Mouse (Mus musculus): ENCODE results near the gene Atp1b1. TPM values are rescaled to one million over a fixed set of nuclear protein-coding genes. Genes with fewer than 3 reads are reported as not detected.

Gene Atp1b1
- total and polyA plus RNA-seq, 3 experiments, result 0.23 to 0.43 TPM; not detected in 1

DNA sequence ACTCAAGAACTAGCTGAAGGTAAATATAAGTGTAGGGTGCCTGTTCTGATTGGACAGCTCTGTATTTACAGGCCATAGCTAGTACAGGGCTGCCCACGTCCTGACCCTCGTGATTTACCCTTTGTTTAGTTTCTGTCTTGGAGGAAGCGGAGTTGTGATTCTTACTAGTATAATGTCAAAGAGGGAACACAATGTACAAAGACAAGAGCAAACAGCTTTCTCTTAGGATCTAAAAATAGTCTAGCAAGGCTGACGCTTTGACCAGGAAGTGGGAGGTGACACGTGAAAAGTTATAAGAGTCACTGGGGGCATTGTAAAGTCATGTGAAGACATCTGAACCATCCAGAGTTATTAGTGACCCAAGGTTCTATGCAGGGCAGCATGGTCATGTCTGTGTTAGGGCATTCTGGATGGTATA, 52.8 kb downstream of the Atp1b1 start:
- H3K36me3 ChIP-seq (ENCODE audit: control insufficient read depth in 1 of 2, insufficient read depth in 2 of 2, low read length in 2 of 2), result no peaks in the 10 kb centered on the region
- no peak overlapping the region for H3K27ac ChIP-seq (ENCODE audit: control insufficient read depth, low read depth, low read length)
- no peaks in the 10 kb centered on the region for H3K4me1 ChIP-seq (ENCODE audit: control insufficient read depth in 1 of 2, insufficient read depth in 2 of 2, low read length in 2 of 2)
- no peaks in the 10 kb centered on the region for H3K79me2 ChIP-seq (ENCODE audit: control insufficient read depth, insufficient read depth, low read length, poor library complexity)
- DNase-seq (ENCODE audit: low read depth, low spot score), result no peak
- TF ChIP-seq RAD21 (IDR thresholded peaks at IDR 0.05; ENCODE audit: low read depth, low read length), result no peak
- TF ChIP-seq EP300 (IDR thresholded peaks at IDR 0.05; ENCODE audit: low read depth in 1 of 2, low read length in 2 of 2), result no peak
- no peak for TF ChIP-seq HCFC1 (IDR thresholded peaks at IDR 0.05; ENCODE audit: low read depth, low read length)
- TF ChIP-seq RCOR1 (IDR thresholded peaks at IDR 0.05; ENCODE audit: low read depth, low read length), result no peak
- no peak for TF ChIP-seq CHD2 (IDR thresholded peaks at IDR 0.05; ENCODE audit: low read length)
- no peak for TF ChIP-seq TBP (IDR thresholded peaks at IDR 0.05; ENCODE audit: low read depth, low read length)
- TF ChIP-seq ZC3H11A (IDR thresholded peaks at IDR 0.05; ENCODE audit: low read depth, low read length), result no peak
- no peak for TF ChIP-seq CHD1 (IDR thresholded peaks at IDR 0.05; ENCODE audit: low read depth, low read length)
- TF ChIP-seq MYC (IDR thresholded peaks at IDR 0.05; ENCODE audit: low read depth, low read length), result no peak
- TF ChIP-seq KAT2A (conservative IDR thresholded peaks at IDR 0.05; ENCODE audit: low read depth, low read length), result no peak
- no peaks in the 10 kb centered on the region for H3K27me3 ChIP-seq (ENCODE audit: control insufficient read depth in 1 of 2, insufficient read depth in 2 of 2, low read length in 2 of 2)
- no peak overlapping the region for H3K9ac ChIP-seq (ENCODE audit: control insufficient read depth, low read depth, low read length, poor library complexity, severe bottlenecking)
- H3K9me3 ChIP-seq (replicated peaks; ENCODE audit: insufficient read depth, low read length), result no peaks in the 10 kb centered on the region
- H3K4me3 ChIP-seq (ENCODE audit: control insufficient read depth in 1 of 2, insufficient read depth in 1 of 2, low read depth in 2 of 2, low read length in 2 of 2), result no peak overlapping the region

GRCm38 (mm10) chr1:164399578-164399977, 58.6 kb downstream of the Atp1b1 start:
- H3K79me2 ChIP-seq (ENCODE audit: control insufficient read depth, insufficient read depth, low read length, poor library complexity), result no peaks in the 10 kb centered on the region
- H3K27me3 ChIP-seq (ENCODE audit: control insufficient read depth in 1 of 2, insufficient read depth in 2 of 2, low read length in 2 of 2), result no peaks in the 10 kb centered on the region
- no peak overlapping the region for H3K4me3 ChIP-seq (ENCODE audit: control insufficient read depth in 1 of 2, insufficient read depth in 1 of 2, low read depth in 2 of 2, low read length in 2 of 2)
- H3K4me1 ChIP-seq (ENCODE audit: control insufficient read depth in 1 of 2, insufficient read depth in 2 of 2, low read length in 2 of 2), result no peaks in the 10 kb centered on the region
- H3K36me3 ChIP-seq (ENCODE audit: control insufficient read depth in 1 of 2, insufficient read depth in 2 of 2, low read length in 2 of 2), result no peaks in the 10 kb centered on the region
- no peaks in the 10 kb centered on the region for H3K9me3 ChIP-seq (replicated peaks; ENCODE audit: insufficient read depth, low read length)
- H3K27ac ChIP-seq (ENCODE audit: control insufficient read depth, low read depth, low read length), result no peak overlapping the region
- no peak overlapping the region for H3K9ac ChIP-seq (ENCODE audit: control insufficient read depth, low read depth, low read length, poor library complexity, severe bottlenecking)
- no peak for TF ChIP-seq CHD2 (IDR thresholded peaks at IDR 0.05; ENCODE audit: low read length)
- no peak for TF ChIP-seq POLR2A (IDR thresholded peaks at IDR 0.05; ENCODE audit: control insufficient read depth in 1 of 2, insufficient read depth in 1 of 2, low read depth in 1 of 2, low read length in 2 of 2, poor library complexity in 1 of 2)
- TF ChIP-seq USF2 (IDR thresholded peaks at IDR 0.05; ENCODE audit: borderline replicate concordance in 1 of 2, insufficient read depth in 1 of 2, low read depth in 1 of 2, low read length in 2 of 2), result no peak
- TF ChIP-seq SMC3 (IDR thresholded peaks at IDR 0.05; ENCODE audit: low read depth, low read length), result no peak
- no peak for TF ChIP-seq MXI1 (IDR thresholded peaks at IDR 0.05; ENCODE audit: low read depth, low read length)
- no peak for TF ChIP-seq SIN3A (IDR thresholded peaks at IDR 0.05; ENCODE audit: low read length)
- TF ChIP-seq ZNF384 (IDR thresholded peaks at IDR 0.05; ENCODE audit: low read depth, low read length), result no peak
- TF ChIP-seq GATA1 (IDR thresholded peaks at IDR 0.05; ENCODE audit: low read depth, low read length), result no peak
- TF ChIP-seq MAX (IDR thresholded peaks at IDR 0.05; ENCODE audit: low read length), result no peak
- no peak for TF ChIP-seq E2F4 (IDR thresholded peaks at IDR 0.05; ENCODE audit: borderline replicate concordance, low read depth, low read length)
- no peak for TF ChIP-seq ZKSCAN1 (IDR thresholded peaks at IDR 0.05; ENCODE audit: low read depth, low read length)
- TF ChIP-seq ELF1 (IDR thresholded peaks at IDR 0.05; ENCODE audit: low read depth, low read length), result no peak
- no peak for TF ChIP-seq MEF2A (IDR thresholded peaks at IDR 0.05; ENCODE audit: extremely low read depth, insufficient replicate concordance, low read depth, low read length, poor library complexity, severe bottlenecking)
- TF ChIP-seq UBTF (IDR thresholded peaks at IDR 0.05; ENCODE audit: borderline replicate concordance, insufficient read depth, low read depth, low read length), result no peak
- TF ChIP-seq TAL1 (IDR thresholded peaks at IDR 0.05; ENCODE audit: low read length), result no peak
- TF ChIP-seq MAZ (IDR thresholded peaks at IDR 0.05; ENCODE audit: low read depth, low read length), result no peak
- no peak for TF ChIP-seq RAD21 (IDR thresholded peaks at IDR 0.05; ENCODE audit: low read depth, low read length)
- TF ChIP-seq ZMIZ1 (IDR thresholded peaks at IDR 0.05; ENCODE audit: low read depth, low read length), result no peak
- no peak for TF ChIP-seq EP300 (IDR thresholded peaks at IDR 0.05; ENCODE audit: low read depth in 1 of 2, low read length in 2 of 2)
- TF ChIP-seq MAFK (IDR thresholded peaks at IDR 0.05; ENCODE audit: borderline replicate concordance, low read depth, low read length), result no peak
- DNase-seq (ENCODE audit: low read depth, low spot score), result no peak

All from MEL (cell line).